Mouse (Mus musculus) intestine, embryonic 14.5 days (tissue): ENCODE data around the gene Ehhadh. TPM values are rescaled to one million over a fixed set of nuclear protein-coding genes. Genes with fewer than 3 reads are reported as not detected.

Experiments
- ATAC-seq: fragments of 200-750 bp; cut with Nextera tagmentation; replicated peaks from 2 replicates; pipeline ENCODE4 v1.8.0; 2017; ENCODE audit warnings: low read depth, moderate number of reproducible peaks, moderate TSS enrichment, moderate library complexity; ENCODE audit not compliant: low FRiP score, low TSS enrichment
- DNase-seq: peaks from one replicate; pipeline ENCODE4 v3.0.0-alpha.2; 2018; ENCODE audit warnings: low spot score
- H3K27ac ChIP-seq: fragments of 300-500 bp; sonication (generic); 2 replicates; pipeline ENCODE4 v1.5.1; 2014; ENCODE audit warnings: low read depth, mild to moderate bottlenecking, control low read depth
- H3K27me3 ChIP-seq: fragments of 300-500 bp; sonication (generic); replicated peaks from 2 replicates; pipeline ENCODE4 v1.6.1; 2014; ENCODE audit warnings: low read length, control low read depth; ENCODE audit not compliant: control insufficient read depth, insufficient read depth
- H3K36me3 ChIP-seq: fragments of 300-500 bp; sonication (generic); 2 replicates; pipeline ENCODE4 v1.6.1; 2014; ENCODE audit warnings: low read length, control low read depth; ENCODE audit not compliant: control insufficient read depth, insufficient read depth
- H3K4me1 ChIP-seq: fragments of 300-500 bp; sonication (generic); replicated peaks from 2 replicates; pipeline ENCODE4 v1.6.1; 2014; ENCODE audit warnings: low read length, control low read depth, mixed read lengths; ENCODE audit not compliant: control insufficient read depth, insufficient read depth
- H3K4me2 ChIP-seq: fragments of 300-500 bp; sonication (generic); 2 replicates; pipeline ENCODE4 v1.6.1; 2014; ENCODE audit warnings: low read length
- H3K4me3 ChIP-seq: fragments of 300-500 bp; sonication (generic); 2 replicates; pipeline ENCODE4 v1.5.1; 2014; ENCODE audit warnings: low read depth, low read length, control low read depth, mixed read lengths
- H3K9ac ChIP-seq: fragments of 300-500 bp; sonication (generic); 2 replicates; pipeline ENCODE4 v1.6.1; 2014; ENCODE audit warnings: mild to moderate bottlenecking, low read length
- H3K9me3 ChIP-seq: fragments of 300-500 bp; sonication (generic); 2 replicates; pipeline ENCODE4 v1.6.1; 2016; ENCODE audit warnings: low read length, control low read depth; ENCODE audit not compliant: control insufficient read depth
- WGBS: fragments of 180-500 bp; shearing (Covaris S2); extraction: QIAGEN DNeasy Blood & Tissue Kit; methylation state at CpG from one replicate; pipeline ENCODE4 v1.1.7; 2014; 5-methylcytosine and 5-hydroxymethylcytosine counted together
- polyA plus RNA-seq: library from polyadenylated mRNA; unstranded; fragments of >200 nt; fragmentation: Nextera tagmentation; extraction: Ambion mirVana; gene quantifications from 2 replicates; pipeline ENCODE4 v1.2.1, GENCODE M21; 2014

The Ehhadh gene
- 4.2 and 4.8 TPM in 2 replicates for polyA plus RNA-seq

GRCm38 (mm10) chr16:21787516-21788353, at the start of gene Ehhadh:
Gene Ehhadh, minus strand, starts transcription at chr16:21787807.
- Histone ChIP-seq H3K9ac (peak within 1 kb of the TSS; percentile 45), H3K4me1 (peaks cover 8% of the 10 kb centered on the region; the same call in 1 of the 2 replicates), H3K4me2 (peak within 1 kb of the TSS; percentile 68), H3K27ac (0 out of 2 replicates have a peak within 1 kb of the TSS, but pooled peaks have one; percentile 11), H3K4me3 (peak within 1 kb of the TSS; percentile 58), H3K36me3 (no peaks in the 10 kb centered on the region), H3K27me3 (no peaks in the 10 kb centered on the region), H3K9me3 (no peaks in the 10 kb centered on the region)
- peak; percentile 96 for ATAC-seq
- peak; percentile 82 for DNase-seq
- WGBS: 6% methylated on average over 27 of the region's 28 CpGs

- DNase-seq: no peak
- Histone ChIP-seq H3K4me3 (no peak overlapping the region), H3K36me3 (no peaks in the 10 kb centered on the region), H3K4me1 (no peaks in the 10 kb centered on the region), H3K9me3 (no peaks in the 10 kb centered on the region), H3K9ac (no peak overlapping the region), H3K27me3 (no peaks in the 10 kb centered on the region), H3K27ac (no peak overlapping the region), H3K4me2 (no peak overlapping the region)
- 54% methylated on average over 7 of the region's 7 CpGs for WGBS
- ATAC-seq: peak; percentile 59; the same call in 1 of the 2 replicates
Measured at GRCm38 (mm10) chr16:21836311-21837072, 48.9 kb upstream of the Ehhadh start.

DNA sequence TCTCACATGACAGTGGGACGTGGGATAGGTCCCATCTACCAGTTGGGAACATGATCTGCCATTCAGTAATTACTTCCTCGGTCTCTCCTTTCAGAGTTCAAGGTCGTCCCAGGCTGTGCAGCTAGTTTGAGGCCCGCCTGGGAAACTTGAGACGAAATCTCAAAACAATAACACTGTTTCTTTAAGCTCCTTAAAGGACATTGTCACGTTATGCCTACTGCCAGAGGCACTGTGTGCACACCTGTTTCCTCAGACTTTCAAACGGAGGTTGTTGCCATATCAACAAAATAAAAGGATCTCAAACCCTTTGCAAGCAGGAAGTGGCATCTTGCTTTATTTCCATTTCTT, 48.0 kb upstream of the Ehhadh start:
- Histone ChIP-seq H3K27ac (no peak overlapping the region), H3K9ac (no peak overlapping the region), H3K4me3 (no peak overlapping the region), H3K27me3 (no peaks in the 10 kb centered on the region), H3K4me2 (no peak overlapping the region), H3K4me1 (no peaks in the 10 kb centered on the region), H3K36me3 (no peaks in the 10 kb centered on the region), H3K9me3 (no peaks in the 10 kb centered on the region)
- ATAC-seq: no peak
- WGBS: 54% methylated on average over 7 of the region's 7 CpGs
- DNase-seq: no peak

- ATAC-seq: no peak
- no peak overlapping the region for H3K4me2 ChIP-seq
- H3K36me3 ChIP-seq: no peaks in the 10 kb centered on the region
- no peak overlapping the region for H3K27ac ChIP-seq
- no peak for DNase-seq
- WGBS: 84% methylated on average over 8 of the region's 8 CpGs
- no peaks in the 10 kb centered on the region for H3K9me3 ChIP-seq
- H3K9ac ChIP-seq: no peak overlapping the region
- no peaks in the 10 kb centered on the region for H3K27me3 ChIP-seq
- no peaks in the 10 kb centered on the region for H3K4me1 ChIP-seq
- no peak overlapping the region for H3K4me3 ChIP-seq
Measured at GRCm38 (mm10) chr16:21834866-21835583, 47.4 kb upstream of the Ehhadh start.

DNA sequence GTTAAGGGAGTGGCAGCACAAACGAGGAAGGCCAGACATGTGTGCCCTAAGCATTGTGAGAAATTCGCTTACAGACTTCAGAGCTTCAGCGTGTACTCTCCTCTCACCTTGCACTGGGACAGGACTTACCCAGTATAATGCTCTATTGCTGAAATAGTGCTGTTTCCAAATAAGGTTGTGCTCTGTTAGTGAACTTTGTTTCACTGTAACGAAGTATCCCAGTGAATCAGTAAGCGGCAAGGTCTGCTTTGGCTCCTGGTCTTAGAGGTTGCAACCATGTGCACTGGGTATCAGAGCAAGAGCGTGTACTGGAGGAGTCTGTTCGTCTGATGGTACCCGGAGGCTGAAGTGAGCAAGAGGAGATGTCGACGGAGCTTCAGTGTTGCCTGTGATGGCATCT, 46.4 kb upstream of the Ehhadh start:
- ATAC-seq (no peak), DNase-seq (no peak)
- Histone ChIP-seq H3K4me3 (no peak overlapping the region), H3K36me3 (no peaks in the 10 kb centered on the region), H3K4me1 (no peaks in the 10 kb centered on the region), H3K27ac (no peak overlapping the region), H3K4me2 (no peak overlapping the region), H3K9me3 (no peaks in the 10 kb centered on the region), H3K27me3 (no peaks in the 10 kb centered on the region), H3K9ac (no peak overlapping the region)
- WGBS: 83% methylated on average over 10 of the region's 10 CpGs

GRCm38 (mm10) chr16:21833469-21833868, 45.9 kb upstream of the Ehhadh start:
- Histone ChIP-seq H3K36me3 (no peaks in the 10 kb centered on the region), H3K4me1 (no peaks in the 10 kb centered on the region), H3K9ac (no peak overlapping the region), H3K27me3 (no peaks in the 10 kb centered on the region), H3K4me2 (no peak overlapping the region), H3K4me3 (no peak overlapping the region), H3K9me3 (no peaks in the 10 kb centered on the region), H3K27ac (no peak overlapping the region)
- 82% methylated on average over 1 of the region's 1 CpGs for WGBS
- ATAC-seq: no peak
- no peak for DNase-seq

GRCm38 (mm10) chr16:21831764-21832163, 44.2 kb upstream of the Ehhadh start:
- no peak overlapping the region for H3K27ac ChIP-seq
- H3K4me2 ChIP-seq: no peak overlapping the region
- 55% methylated on average over 5 of the region's 5 CpGs for WGBS
- no peaks in the 10 kb centered on the region for H3K27me3 ChIP-seq
- DNase-seq (no peak), ATAC-seq (peak; percentile 66)
- H3K4me3 ChIP-seq: no peak overlapping the region
- H3K9ac ChIP-seq: no peak overlapping the region
- H3K36me3 ChIP-seq: no peaks in the 10 kb centered on the region
- H3K9me3 ChIP-seq: no peaks in the 10 kb centered on the region
- peaks cover 10% of the 10 kb centered on the region for H3K4me1 ChIP-seq

DNA sequence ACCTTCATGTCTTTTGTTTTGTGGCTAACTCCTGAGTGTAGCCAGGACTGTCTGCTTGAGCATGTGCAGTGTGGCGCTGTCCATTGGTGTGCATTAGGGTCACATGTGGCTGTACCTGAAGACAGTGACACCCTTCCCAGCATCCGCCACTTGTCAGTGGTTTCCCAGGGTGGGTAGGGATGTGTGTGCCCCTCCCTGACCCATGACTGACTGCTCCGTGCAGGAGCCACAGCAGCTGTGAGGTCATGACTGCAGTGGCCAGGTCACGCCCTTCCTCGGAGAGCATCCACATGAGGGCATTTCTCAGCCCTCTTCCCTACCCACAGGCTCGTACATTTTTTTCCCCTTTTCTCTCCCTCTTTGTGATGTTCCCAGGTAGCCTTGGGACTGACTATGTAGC, 43.2 kb upstream of the Ehhadh start:
- Histone ChIP-seq H3K4me2 (no peak overlapping the region), H3K4me1 (peaks cover 10% of the 10 kb centered on the region), H3K4me3 (no peak overlapping the region), H3K9me3 (no peaks in the 10 kb centered on the region), H3K27me3 (no peaks in the 10 kb centered on the region), H3K9ac (no peak overlapping the region), H3K27ac (no peak overlapping the region), H3K36me3 (no peaks in the 10 kb centered on the region)
- 46% methylated on average over 6 of the region's 6 CpGs for WGBS
- ATAC-seq (no peak; the same call in 1 of the 2 replicates), DNase-seq (no peak)
